Mouse (Mus musculus): ENCODE results near the gene Tnfaip6.

- TF ChIP-seq CTCF (IDR thresholded peaks at IDR 0.05; ENCODE audit: borderline replicate concordance, control insufficient read depth, extremely low read depth, insufficient read depth, low read length, poor library complexity) = no peak
- no peak for TF ChIP-seq POLR2A (IDR thresholded peaks at IDR 0.05; ENCODE audit: control insufficient read depth, extremely low read depth, insufficient read depth, low read length, poor library complexity)
Observed at GRCm38 (mm10) chr2:52031491-52031890, 6.3 kb upstream of the Tnfaip6 start.
